Mouse (Mus musculus): ENCODE measurements around the gene Tmbim6.
A peak's percentile ranks its signal among the peaks of the same experiment; 100 is the strongest.

DNA sequence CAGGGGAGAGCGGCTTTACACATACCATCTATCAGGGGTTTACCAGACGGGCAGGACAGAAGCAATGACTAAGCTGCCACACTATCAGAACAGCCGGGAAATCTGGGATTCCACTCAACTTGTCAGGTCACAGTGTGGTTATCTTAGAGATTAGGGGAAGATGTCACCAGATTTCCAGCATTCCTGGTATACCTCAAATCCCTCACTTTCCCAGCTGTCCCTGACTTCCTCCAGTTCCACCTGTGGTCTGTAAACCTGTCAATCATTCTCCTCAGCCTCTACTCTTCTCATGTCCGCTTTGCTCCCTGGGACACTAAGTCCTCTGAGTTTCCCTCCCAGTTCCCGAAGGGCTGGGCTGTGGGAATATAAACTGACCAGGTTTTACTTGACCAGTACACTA, 40.4 kb upstream of the Tmbim6 start:
- TF ChIP-seq MYOG (IDR thresholded peaks at IDR 0.05; ENCODE audit: control insufficient read depth in 1 of 3, insufficient read depth in 1 of 3, insufficient read length in 2 of 3, low read depth in 2 of 3) (peak; percentile 56 to 100 (median 90)), POLR2AphosphoS2 (IDR thresholded peaks at IDR 0.05; ENCODE audit: insufficient read length, low read depth) (no peak), CEBPB (IDR thresholded peaks at IDR 0.05; ENCODE audit: insufficient read depth, poor library complexity, severe bottlenecking) (peak; percentile 35; the same call in 1 of the 2 replicates), TCF12 (IDR thresholded peaks at IDR 0.05; ENCODE audit: insufficient read depth, poor library complexity, severe bottlenecking) (peak; percentile 98), POLR2A (IDR thresholded peaks at IDR 0.05; ENCODE audit: insufficient read length, low read depth) (no peak)
